Mouse (Mus musculus): ENCODE measurements around the gene Ccdc191.

Gene Ccdc191

DNA sequence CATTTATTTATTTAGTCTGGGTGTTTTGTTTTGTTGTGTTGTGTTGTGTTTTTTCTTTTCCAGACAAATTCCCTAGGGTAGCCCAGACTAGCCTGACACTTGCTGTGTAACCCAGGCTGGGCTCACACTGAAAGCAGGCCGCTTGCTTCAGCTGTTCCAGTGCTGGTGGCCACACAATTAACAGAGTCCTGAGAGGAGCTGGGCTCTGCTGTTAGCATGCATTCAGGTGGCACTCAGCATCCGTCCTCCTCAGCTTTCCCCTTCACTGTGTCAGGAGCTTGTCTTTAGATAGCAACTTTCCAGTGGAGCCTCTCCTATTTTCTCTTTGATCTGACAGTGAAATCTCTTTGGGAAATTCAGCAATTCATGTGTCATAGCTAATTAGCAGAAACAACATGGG lies 32.4 kb downstream of the Ccdc191 start:
- no peak for TF ChIP-seq GATA4 (IDR thresholded peaks at IDR 0.05; ENCODE audit: insufficient replicate concordance, low read length)

GRCm38 (mm10) chr16:43922630-43923029 lies 33.0 kb downstream of the Ccdc191 start:
- no peak for TF ChIP-seq GATA4 (IDR thresholded peaks at IDR 0.05; ENCODE audit: insufficient replicate concordance, low read length)

DNA sequence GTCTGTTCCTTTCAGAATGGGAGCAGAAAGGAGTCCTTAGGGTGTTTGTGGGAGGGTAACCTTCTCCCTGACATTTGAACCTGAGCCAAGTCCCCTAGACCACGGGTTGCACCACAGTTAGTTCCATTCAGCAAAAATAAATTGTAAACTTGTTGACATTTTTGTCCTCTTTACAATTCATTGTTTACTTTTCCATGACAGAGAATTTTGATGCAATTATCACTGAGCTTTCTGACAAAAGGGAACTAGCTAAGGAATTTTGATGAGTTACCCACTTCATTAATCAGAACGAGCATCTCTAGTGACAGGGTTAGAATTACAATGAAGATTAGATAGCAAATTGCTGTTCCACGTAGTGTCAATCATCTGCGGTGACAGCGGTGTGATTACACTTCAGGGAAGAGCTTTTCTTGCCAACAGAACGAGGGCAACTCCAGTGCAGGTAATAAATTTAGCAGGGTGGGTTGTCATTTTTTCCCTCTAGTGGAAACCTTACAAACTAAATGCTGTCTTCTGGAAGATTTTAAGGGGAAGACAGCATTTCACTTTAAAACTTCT lies 35.5 kb downstream of the Ccdc191 start:
- no peak for TF ChIP-seq GATA4 (IDR thresholded peaks at IDR 0.05; ENCODE audit: insufficient replicate concordance, low read length)

DNA sequence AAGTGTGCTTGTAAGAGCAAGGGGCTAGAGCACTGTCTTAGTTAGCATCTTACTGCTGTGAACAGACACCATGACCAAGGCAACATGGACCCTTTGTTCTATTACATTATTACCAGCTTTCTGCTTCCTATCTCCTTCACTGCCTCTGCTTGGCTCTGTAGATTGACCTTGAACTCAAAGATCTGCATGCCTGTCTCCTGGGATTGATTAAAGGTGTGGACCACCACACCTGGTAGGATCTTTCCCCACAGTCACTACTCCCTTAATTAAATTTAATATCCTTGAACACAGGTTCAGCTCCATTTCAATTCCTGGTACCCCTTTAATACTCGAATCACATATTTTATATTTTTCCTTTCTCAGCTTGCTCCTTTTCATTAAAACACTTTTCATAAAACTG lies 36.2 kb downstream of the Ccdc191 start:
- TF ChIP-seq GATA4 (IDR thresholded peaks at IDR 0.05; ENCODE audit: insufficient replicate concordance, low read length), result no peak

DNA sequence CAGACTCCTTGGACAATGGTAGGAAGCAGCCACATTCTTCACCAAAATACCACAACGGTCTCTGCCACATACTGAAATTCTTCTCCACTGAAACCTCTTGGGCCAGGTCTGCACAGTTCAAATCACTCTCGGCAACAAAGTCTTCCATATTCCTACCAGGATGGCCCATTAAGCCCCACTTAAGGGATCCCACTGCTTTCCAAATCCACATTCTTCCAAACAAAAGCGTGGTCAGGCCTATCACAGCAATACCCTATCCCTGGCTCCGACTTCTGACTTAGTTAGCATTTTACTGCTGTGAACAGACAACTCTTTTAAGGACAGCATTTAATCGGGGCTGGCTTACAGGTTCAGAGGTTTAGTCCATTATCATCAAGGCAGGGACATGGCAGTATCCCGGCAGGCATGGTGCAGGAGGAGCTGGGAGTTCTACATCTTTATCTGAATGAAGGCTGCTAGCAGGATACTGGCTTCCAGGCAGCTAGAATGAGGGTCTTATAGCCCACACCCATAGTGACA lies 36.8 kb downstream of the Ccdc191 start, which contains the start of gene Qtrt2:
Gene Qtrt2 (minus strand): TSS at position 469 of the 519 bp plus-strand sequence.
- no peak for TF ChIP-seq GATA4 (IDR thresholded peaks at IDR 0.05; ENCODE audit: insufficient replicate concordance, low read length)

DNA sequence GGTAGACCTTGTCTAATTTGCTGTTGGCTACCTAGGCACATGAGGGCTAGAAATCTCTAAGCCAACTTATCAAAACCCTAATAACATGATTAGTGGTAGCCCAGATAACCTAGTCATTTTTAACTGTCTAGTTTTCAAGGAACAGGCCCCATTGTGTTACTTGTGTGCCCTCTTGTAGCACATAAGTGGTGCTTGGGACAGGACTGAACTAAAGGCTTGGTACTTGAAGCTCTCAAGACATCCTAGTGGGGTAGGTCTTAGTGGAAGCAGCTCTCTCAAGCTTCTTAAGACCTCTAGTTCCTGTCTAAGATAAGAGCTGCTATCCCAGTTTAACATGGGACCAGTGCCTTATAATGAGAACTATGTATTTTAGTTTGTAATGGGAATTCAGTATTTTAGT lies 41.0 kb downstream of the Ccdc191 start:
- no peak for TF ChIP-seq GATA4 (IDR thresholded peaks at IDR 0.05; ENCODE audit: insufficient replicate concordance, low read length)

GRCm38 (mm10) chr16:43931502-43931901 lies 41.9 kb downstream of the Ccdc191 start:
- no peak for TF ChIP-seq GATA4 (IDR thresholded peaks at IDR 0.05; ENCODE audit: insufficient replicate concordance, low read length)

GRCm38 (mm10) chr16:43932319-43932718 lies 42.7 kb downstream of the Ccdc191 start:
- no peak for TF ChIP-seq GATA4 (IDR thresholded peaks at IDR 0.05; ENCODE audit: insufficient replicate concordance, low read length)

- no peak for TF ChIP-seq GATA4 (IDR thresholded peaks at IDR 0.05; ENCODE audit: insufficient replicate concordance, low read length)
Measured at GRCm38 (mm10) chr16:43933041-43933440, 43.4 kb downstream of the Ccdc191 start.

DNA sequence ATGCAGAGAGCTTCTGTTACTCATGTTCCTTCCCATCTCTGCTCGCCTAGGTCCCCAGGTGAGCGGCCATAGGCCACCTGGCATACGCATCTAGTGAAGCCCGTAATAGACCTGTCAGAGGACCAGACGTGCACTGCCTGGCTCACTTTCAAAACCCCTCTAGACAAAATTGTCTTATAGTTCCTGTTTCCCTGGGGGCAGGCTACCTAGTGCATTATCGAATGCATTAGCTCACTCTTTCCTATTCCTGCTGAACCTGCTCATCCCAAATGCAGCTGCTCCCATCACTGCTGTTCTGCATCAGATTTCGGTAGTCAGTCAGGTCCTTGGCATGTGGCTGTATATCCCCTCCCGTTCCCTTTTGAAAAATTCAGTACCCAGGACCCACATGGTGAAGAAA lies 45.3 kb downstream of the Ccdc191 start:
- TF ChIP-seq GATA4 (IDR thresholded peaks at IDR 0.05; ENCODE audit: insufficient replicate concordance, low read length), result no peak

DNA sequence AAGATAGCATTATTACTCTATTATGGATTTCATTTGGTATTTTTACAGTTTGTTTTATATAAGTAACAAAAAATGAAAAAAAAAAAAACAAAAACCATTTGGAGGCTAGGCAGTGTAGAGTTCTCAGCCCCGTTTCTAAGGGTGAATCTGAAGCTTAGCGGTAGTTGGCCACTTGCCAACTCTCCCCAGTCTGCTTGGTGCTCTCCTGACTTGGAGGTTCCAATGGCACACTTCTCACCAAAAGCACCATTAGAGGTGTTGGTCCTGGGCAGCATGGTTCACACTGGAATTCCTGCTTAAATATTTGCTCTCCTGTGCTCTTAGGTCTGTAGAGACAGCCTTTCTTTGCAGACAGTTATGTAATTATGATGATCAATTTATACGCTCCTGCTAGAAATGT lies 45.8 kb downstream of the Ccdc191 start:
- TF ChIP-seq GATA4 (IDR thresholded peaks at IDR 0.05; ENCODE audit: insufficient replicate concordance, low read length), result no peak

GRCm38 (mm10) chr16:43935892-43936291 lies 46.3 kb downstream of the Ccdc191 start:
- no peak for TF ChIP-seq GATA4 (IDR thresholded peaks at IDR 0.05; ENCODE audit: insufficient replicate concordance, low read length)

- no peak for TF ChIP-seq GATA4 (IDR thresholded peaks at IDR 0.05; ENCODE audit: insufficient replicate concordance, low read length)
Measured at GRCm38 (mm10) chr16:43940846-43941245, 51.2 kb downstream of the Ccdc191 start.

GRCm38 (mm10) chr16:43945351-43945750 lies 55.8 kb downstream of the Ccdc191 start:
- no peak for TF ChIP-seq GATA4 (IDR thresholded peaks at IDR 0.05; ENCODE audit: insufficient replicate concordance, low read length)

DNA sequence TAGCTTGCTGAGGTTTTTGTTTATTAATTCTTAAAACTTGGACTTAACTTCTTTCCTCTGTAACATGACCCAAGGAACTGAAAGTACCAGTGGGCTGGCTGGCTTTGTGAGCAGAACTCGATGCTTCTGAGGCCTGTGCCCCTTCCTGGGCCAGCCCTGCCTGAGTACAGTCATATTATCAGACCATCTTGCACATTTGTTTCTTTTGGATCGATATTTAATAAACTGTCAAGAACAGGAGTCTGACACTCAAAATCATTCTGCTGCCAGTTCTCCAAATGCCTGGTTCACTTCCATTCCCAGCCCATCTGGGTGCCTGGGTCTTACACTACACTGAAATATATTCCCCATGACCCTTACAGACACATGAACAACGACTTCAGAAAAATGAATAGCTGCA lies 56.3 kb downstream of the Ccdc191 start:
- TF ChIP-seq GATA4 (IDR thresholded peaks at IDR 0.05; ENCODE audit: insufficient replicate concordance, low read length), result no peak

DNA sequence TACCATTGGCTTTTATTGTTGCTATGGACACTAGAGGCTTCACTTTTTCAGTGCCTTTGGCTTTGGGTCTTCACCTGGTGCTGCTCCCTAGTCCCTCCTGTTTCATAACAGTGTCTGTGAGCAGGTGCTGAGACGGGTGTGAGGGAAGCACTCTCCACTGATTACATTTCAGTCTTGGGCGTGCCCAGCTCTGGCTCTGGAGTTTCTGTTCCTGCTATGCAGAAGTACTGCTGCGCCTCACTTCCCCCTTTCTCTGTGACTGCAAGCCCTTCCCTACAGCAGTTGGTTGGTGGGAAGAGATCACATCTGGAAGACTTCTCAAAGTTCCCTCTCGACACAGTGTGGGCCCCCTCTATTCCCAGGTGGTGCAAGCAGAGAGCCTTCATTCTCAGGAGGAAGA lies 62.0 kb downstream of the Ccdc191 start:
- no peak for TF ChIP-seq GATA4 (IDR thresholded peaks at IDR 0.05; ENCODE audit: insufficient replicate concordance, low read length)

- no peak for TF ChIP-seq GATA4 (IDR thresholded peaks at IDR 0.05; ENCODE audit: insufficient replicate concordance, low read length)
Measured at GRCm38 (mm10) chr16:43954913-43955312, 65.3 kb downstream of the Ccdc191 start.

Data from liver, adult (tissue).